Mouse (Mus musculus): Measurements from ENCODE around the gene Cdc25b.

- TF ChIP-seq GATA1 (IDR thresholded peaks at IDR 0.05; ENCODE audit: borderline replicate concordance, low read length) (no peak), FLI1 (IDR thresholded peaks at IDR 0.05; ENCODE audit: low read length) (no peak)
Observed at GRCm38 (mm10) chr2:131175945-131176309, 10.8 kb upstream of the Cdc25b start.

Data from megakaryocyte, embryonic 14.5 days (primary cell).